Mouse (Mus musculus): ENCODE measurements at regions not wholly inside any gene's neighbourhood (a gene's known extent, or its start where the extent isn't known, plus 50 kb on each side); places are given as distances from the start of the nearest gene placed in this dataset.

DNA sequence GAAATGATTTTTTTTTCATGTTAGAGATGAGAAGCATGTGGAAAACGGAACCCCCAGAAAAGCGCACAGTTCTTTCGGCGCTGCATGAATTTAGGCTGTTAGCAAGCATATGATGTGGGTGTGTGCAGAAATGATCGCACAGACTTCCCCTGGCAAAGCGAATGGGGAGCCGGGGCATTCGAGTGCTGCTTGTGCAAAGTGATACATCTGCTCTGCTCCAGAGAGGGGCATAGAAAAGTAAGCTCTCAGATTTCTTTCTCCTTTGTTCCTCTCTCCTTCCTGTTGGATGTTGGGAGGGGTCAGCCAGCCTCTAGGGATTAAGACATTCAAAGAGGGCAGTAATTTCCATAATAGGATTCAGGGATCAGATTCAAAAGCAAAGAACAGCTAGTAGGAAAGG is 827.9 kb downstream of the Kcnj2 start:
- H3K4me2 ChIP-seq (ENCODE audit: low read depth), result no peak overlapping the region
- no peaks in the 10 kb centered on the region for H3K79me2 ChIP-seq (ENCODE audit: control insufficient read depth, insufficient read depth)
- H3K36me3 ChIP-seq (ENCODE audit: control insufficient read depth, insufficient read depth), result no peaks in the 10 kb centered on the region
- no peaks in the 10 kb centered on the region for H3K27me3 ChIP-seq (ENCODE audit: control insufficient read depth, insufficient read depth, insufficient read length)
- no peak overlapping the region for H3ac ChIP-seq (ENCODE audit: control insufficient read depth, insufficient read length)
- H3K4me3 ChIP-seq, result no peak overlapping the region
- TF ChIP-seq CEBPB (IDR thresholded peaks at IDR 0.05; ENCODE audit: insufficient read depth, poor library complexity, severe bottlenecking) (no peak), MYOD1 (IDR thresholded peaks at IDR 0.05; ENCODE audit: control insufficient read depth in 1 of 3, insufficient read length in 2 of 3, low read depth in 2 of 3) (no peak), TCF12 (IDR thresholded peaks at IDR 0.05; ENCODE audit: insufficient read depth, poor library complexity, severe bottlenecking) (no peak), MAX (IDR thresholded peaks at IDR 0.05; ENCODE audit: low read depth) (no peak), MYOG (IDR thresholded peaks at IDR 0.05; ENCODE audit: control insufficient read depth in 1 of 3, insufficient read depth in 1 of 3, insufficient read length in 2 of 3, low read depth in 2 of 3) (no peak), E2F4 (IDR thresholded peaks at IDR 0.05; ENCODE audit: insufficient read depth) (no peak), REST (IDR thresholded peaks at IDR 0.05; ENCODE audit: insufficient read depth, insufficient read length) (no peak)

DNA sequence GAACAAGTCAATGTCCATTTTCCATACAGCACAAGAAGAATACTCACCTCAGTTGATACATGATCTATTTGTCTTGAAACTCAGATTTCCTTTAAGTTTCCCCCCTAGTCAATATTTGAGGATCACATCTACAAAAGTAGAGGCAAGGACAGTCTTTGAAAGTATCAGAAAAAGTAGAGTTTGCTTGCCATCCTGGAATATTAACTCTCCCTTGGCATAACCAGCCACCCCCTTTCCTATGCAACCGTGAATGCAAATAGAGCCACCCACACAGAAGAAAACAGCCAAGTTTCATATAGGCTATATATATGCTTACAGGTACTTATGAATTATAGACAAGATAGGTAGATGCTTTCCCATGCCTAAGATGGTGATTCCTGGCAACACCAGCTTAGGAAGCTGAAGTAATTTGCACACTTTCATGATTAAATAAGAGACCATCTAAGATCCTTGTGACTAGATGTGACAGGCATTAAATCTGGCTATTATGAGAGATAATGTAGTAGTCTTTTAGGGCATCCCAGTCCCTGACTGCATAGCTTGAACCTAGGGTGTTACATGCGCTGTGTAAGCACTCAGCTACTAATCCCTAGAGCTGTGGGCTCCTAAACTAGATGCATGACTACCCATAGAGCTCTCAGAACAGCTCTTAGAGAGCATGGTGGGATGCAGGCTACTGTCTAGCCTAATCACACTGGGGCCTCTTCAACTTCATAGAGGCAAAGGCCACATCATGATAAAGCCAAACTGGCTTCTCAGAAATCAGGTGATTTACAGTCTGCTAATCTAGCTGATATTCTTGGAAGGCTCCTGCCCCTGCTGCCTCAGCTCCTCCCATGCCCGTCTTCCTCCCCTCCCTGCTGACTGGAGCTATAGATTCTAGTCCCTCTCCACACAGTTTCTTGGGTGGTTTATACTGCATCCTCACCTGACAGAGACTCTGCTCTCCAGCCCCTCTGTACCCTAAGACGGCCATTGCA is 829.5 kb downstream of the Kcnj2 start:
- Histone ChIP-seq H3K27me3 (ENCODE audit: control insufficient read depth, insufficient read depth, insufficient read length) (no peaks in the 10 kb centered on the region), H3K79me2 (ENCODE audit: control insufficient read depth, insufficient read depth) (no peaks in the 10 kb centered on the region), H3ac (ENCODE audit: control insufficient read depth, insufficient read length) (no peak overlapping the region), H3K4me2 (ENCODE audit: low read depth) (no peak overlapping the region), H3K36me3 (ENCODE audit: control insufficient read depth, insufficient read depth) (no peaks in the 10 kb centered on the region), H3K4me3 (no peak overlapping the region)
- TF ChIP-seq SRF (IDR thresholded peaks at IDR 0.05; ENCODE audit: control insufficient read depth, insufficient read length, low read depth) (no peak), POLR2A (IDR thresholded peaks at IDR 0.05; ENCODE audit: insufficient read length, low read depth) (no peak), MYOG (IDR thresholded peaks at IDR 0.05; ENCODE audit: control insufficient read depth in 1 of 3, insufficient read depth in 1 of 3, insufficient read length in 2 of 3, low read depth in 2 of 3) (no peak), E2F4 (IDR thresholded peaks at IDR 0.05; ENCODE audit: insufficient read depth) (no peak), USF1 (IDR thresholded peaks at IDR 0.05; ENCODE audit: low read depth) (no peak), POLR2AphosphoS2 (IDR thresholded peaks at IDR 0.05; ENCODE audit: insufficient read length, low read depth) (no peak), TCF12 (IDR thresholded peaks at IDR 0.05; ENCODE audit: insufficient read depth, poor library complexity, severe bottlenecking) (no peak), MAX (IDR thresholded peaks at IDR 0.05; ENCODE audit: low read depth) (no peak), REST (IDR thresholded peaks at IDR 0.05; ENCODE audit: insufficient read depth, insufficient read length) (no peak), TCF3 (IDR thresholded peaks at IDR 0.05; ENCODE audit: insufficient read length, low read depth) (no peak), CEBPB (IDR thresholded peaks at IDR 0.05; ENCODE audit: insufficient read depth, poor library complexity, severe bottlenecking) (no peak)

DNA sequence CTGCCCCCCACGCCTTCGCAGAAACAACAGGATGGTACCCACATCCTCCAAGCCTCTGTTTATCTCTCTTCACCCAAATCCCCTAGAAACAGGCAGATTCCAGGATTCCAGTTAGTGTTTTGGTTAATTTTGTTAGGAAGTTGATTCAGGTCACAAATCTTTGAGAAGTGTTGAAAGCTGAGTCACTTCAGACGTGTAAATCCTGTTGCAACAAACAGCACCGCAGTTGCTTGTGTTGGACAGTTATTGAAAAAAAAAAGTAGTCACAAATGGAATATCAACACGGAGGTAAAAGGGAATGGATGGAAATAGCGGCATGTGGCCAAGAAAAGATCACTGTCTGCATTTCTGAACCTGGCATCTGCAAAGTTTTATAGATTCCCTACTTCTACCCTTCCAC is 831.0 kb downstream of the Kcnj2 start:
- Histone ChIP-seq H3K4me3 (no peak overlapping the region), H3K4me2 (ENCODE audit: low read depth) (no peak overlapping the region), H3K79me2 (ENCODE audit: control insufficient read depth, insufficient read depth) (no peaks in the 10 kb centered on the region), H3ac (ENCODE audit: control insufficient read depth, insufficient read length) (no peak overlapping the region), H3K27me3 (ENCODE audit: control insufficient read depth, insufficient read depth, insufficient read length) (no peaks in the 10 kb centered on the region), H3K36me3 (ENCODE audit: control insufficient read depth, insufficient read depth) (no peaks in the 10 kb centered on the region)
- TF ChIP-seq MYOD1 (IDR thresholded peaks at IDR 0.05; ENCODE audit: control insufficient read depth in 1 of 3, insufficient read length in 2 of 3, low read depth in 2 of 3) (no peak), TCF3 (IDR thresholded peaks at IDR 0.05; ENCODE audit: insufficient read length, low read depth) (no peak), USF1 (IDR thresholded peaks at IDR 0.05; ENCODE audit: low read depth) (no peak), MYOG (IDR thresholded peaks at IDR 0.05; ENCODE audit: control insufficient read depth in 1 of 3, insufficient read depth in 1 of 3, insufficient read length in 2 of 3, low read depth in 2 of 3) (no peak), SRF (IDR thresholded peaks at IDR 0.05; ENCODE audit: control insufficient read depth, insufficient read length, low read depth) (no peak), CEBPB (IDR thresholded peaks at IDR 0.05; ENCODE audit: insufficient read depth, poor library complexity, severe bottlenecking) (no peak), TCF12 (IDR thresholded peaks at IDR 0.05; ENCODE audit: insufficient read depth, poor library complexity, severe bottlenecking) (no peak), POLR2AphosphoS2 (IDR thresholded peaks at IDR 0.05; ENCODE audit: insufficient read length, low read depth) (no peak), REST (IDR thresholded peaks at IDR 0.05; ENCODE audit: insufficient read depth, insufficient read length) (no peak), MAX (IDR thresholded peaks at IDR 0.05; ENCODE audit: low read depth) (no peak), POLR2A (IDR thresholded peaks at IDR 0.05; ENCODE audit: insufficient read length, low read depth) (no peak), E2F4 (IDR thresholded peaks at IDR 0.05; ENCODE audit: insufficient read depth) (no peak)

DNA sequence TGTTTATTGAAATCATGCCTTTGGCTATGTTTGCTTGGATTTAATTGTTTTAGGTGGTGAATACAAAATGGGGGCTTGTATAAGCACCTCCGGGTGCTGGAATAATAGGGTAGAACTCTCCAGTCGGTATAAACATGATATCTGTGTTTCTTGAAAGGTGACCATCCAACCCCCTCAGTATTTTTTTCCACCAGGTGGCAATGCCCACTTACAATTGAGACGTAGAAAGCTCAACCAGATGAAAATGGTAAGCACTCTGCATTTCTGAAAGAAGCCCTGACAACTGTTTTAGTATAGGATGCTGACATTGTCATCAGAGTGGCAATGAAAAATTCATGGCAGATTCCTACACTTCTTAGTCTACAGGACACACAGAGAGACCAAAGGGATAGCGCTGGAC is 838.1 kb downstream of the Kcnj2 start:
- Histone ChIP-seq H3K4me3 (no peak overlapping the region), H3K27me3 (ENCODE audit: control insufficient read depth, insufficient read depth, insufficient read length) (no peaks in the 10 kb centered on the region), H3K79me2 (ENCODE audit: control insufficient read depth, insufficient read depth) (no peaks in the 10 kb centered on the region), H3K36me3 (ENCODE audit: control insufficient read depth, insufficient read depth) (no peaks in the 10 kb centered on the region), H3K4me2 (ENCODE audit: low read depth) (no peak overlapping the region), H3ac (ENCODE audit: control insufficient read depth, insufficient read length) (no peak overlapping the region)
- no peak for TF ChIP-seq POLR2A (IDR thresholded peaks at IDR 0.05; ENCODE audit: insufficient read length, low read depth)
- no peak for TF ChIP-seq E2F4 (IDR thresholded peaks at IDR 0.05; ENCODE audit: insufficient read depth)
- no peak for TF ChIP-seq TCF3 (IDR thresholded peaks at IDR 0.05; ENCODE audit: insufficient read length, low read depth)
- TF ChIP-seq SRF (IDR thresholded peaks at IDR 0.05; ENCODE audit: control insufficient read depth, insufficient read length, low read depth), result no peak
- TF ChIP-seq MYOD1 (IDR thresholded peaks at IDR 0.05; ENCODE audit: control insufficient read depth in 1 of 3, insufficient read length in 2 of 3, low read depth in 2 of 3), result no peak
- no peak for TF ChIP-seq POLR2AphosphoS2 (IDR thresholded peaks at IDR 0.05; ENCODE audit: insufficient read length, low read depth)
